Mouse (Mus musculus): ENCODE results near the gene Rtf1.

Gene Rtf1

DNA sequence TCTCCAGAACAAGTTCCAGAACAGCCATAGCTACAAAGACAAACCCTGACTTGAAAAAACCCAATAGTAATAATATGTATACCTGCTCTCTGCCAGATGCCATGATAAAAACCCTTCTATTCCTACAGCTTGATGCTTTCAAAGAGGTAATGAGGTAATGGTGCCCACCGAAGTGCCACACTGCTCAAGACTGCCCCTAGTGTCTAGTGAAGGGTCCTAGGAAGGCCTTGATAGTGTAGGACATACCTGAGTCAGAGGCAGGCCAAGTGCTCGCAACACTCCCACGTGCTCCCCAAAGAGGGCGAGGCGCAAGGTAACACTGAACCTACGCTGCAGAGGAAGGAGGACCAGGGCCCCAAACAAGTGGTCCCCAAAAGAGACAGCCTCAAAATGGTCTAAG lies 92.4 kb downstream of the Rtf1 start:
- DNase-seq (ENCODE audit: extremely low read depth, low read depth, low spot score) = no peak

Measured in fat pad, adult 2 months (tissue).